Mouse (Mus musculus) kidney, embryonic 14.5 days (tissue): ENCODE results near the gene Olfr1023. TPM values are rescaled to one million over a fixed set of nuclear protein-coding genes. Genes with fewer than 3 reads are reported as not detected.

Source experiments
- polyA plus RNA-seq: library from polyadenylated mRNA; unstranded; fragments of >200 nt; fragmentation: Nextera tagmentation; extraction: Ambion mirVana; gene quantifications from 2 replicates; pipeline ENCODE4 v1.2.1, GENCODE M21; 2014

Gene Olfr1023
- polyA plus RNA-seq, 1 experiment from 2014 or later: not detected

Other genes starting within 250 kb of the Olfr1023 start
- gene Olfr1002, start 234.9 kb upstream of the Olfr1023 start, polyA plus RNA-seq: not detected in 2 replicates
- not detected in 2 replicates for gene Olfr154, start 221.2 kb upstream of the Olfr1023 start, polyA plus RNA-seq
- not detected in 2 replicates for gene Olfr1006, start 206.9 kb upstream of the Olfr1023 start, polyA plus RNA-seq
- not detected in 2 replicates for gene Olfr1008, start 196.2 kb upstream of the Olfr1023 start, polyA plus RNA-seq
- gene Olfr1009, start 170.2 kb upstream of the Olfr1023 start, polyA plus RNA-seq: not detected in 2 replicates
- not detected in 2 replicates for gene Olfr1012, start 122.9 kb upstream of the Olfr1023 start, polyA plus RNA-seq
- not detected in 2 replicates for gene Olfr1013, start 118.5 kb upstream of the Olfr1023 start, polyA plus RNA-seq
- gene Olfr1014, start 112.9 kb upstream of the Olfr1023 start, polyA plus RNA-seq: not detected in 2 replicates
- not detected in 2 replicates for gene Olfr1015, start 103.6 kb upstream of the Olfr1023 start, polyA plus RNA-seq
- gene Olfr1016, start 83.1 kb upstream of the Olfr1023 start, polyA plus RNA-seq: not detected in 2 replicates
- not detected in 2 replicates for gene Olfr1018, start 67.2 kb upstream of the Olfr1023 start, polyA plus RNA-seq
- gene Olfr1019, start 40.2 kb upstream of the Olfr1023 start, polyA plus RNA-seq: not detected in 2 replicates
- gene Olfr1020, start 38.6 kb upstream of the Olfr1023 start, polyA plus RNA-seq: not detected in 2 replicates
- gene Olfr1022, start 17.0 kb upstream of the Olfr1023 start, polyA plus RNA-seq: not detected in 2 replicates
- not detected in 2 replicates for gene Olfr1024, start 19.4 kb downstream of the Olfr1023 start, polyA plus RNA-seq
- gene Olfr1025-ps1, start 29.6 kb downstream of the Olfr1023 start, polyA plus RNA-seq: not detected in 2 replicates
- not detected in 2 replicates for gene Olfr1026, start 35.9 kb downstream of the Olfr1023 start, polyA plus RNA-seq
- not detected in 2 replicates for gene Olfr1028, start 64.8 kb downstream of the Olfr1023 start, polyA plus RNA-seq
- gene Olfr1029, start 88.3 kb downstream of the Olfr1023 start, polyA plus RNA-seq: not detected in 2 replicates
- not detected in 2 replicates for gene Olfr1030, start 93.6 kb downstream of the Olfr1023 start, polyA plus RNA-seq
- gene Olfr1031, start 104.7 kb downstream of the Olfr1023 start, polyA plus RNA-seq: not detected in 2 replicates
- gene Olfr1032, start 119.9 kb downstream of the Olfr1023 start, polyA plus RNA-seq: not detected in 2 replicates
- 1.3 and 3.2 TPM in 2 replicates for gene Olfr1033, start 135.0 kb downstream of the Olfr1023 start, polyA plus RNA-seq
- gene Olfr1034, start 160.2 kb downstream of the Olfr1023 start, polyA plus RNA-seq: 0.17 TPM in 1 of 2 replicates, not detected in the other
- gene Olfr1036, start 188.4 kb downstream of the Olfr1023 start, polyA plus RNA-seq: not detected in 2 replicates
- not detected in 2 replicates for gene Olfr1037, start 201.7 kb downstream of the Olfr1023 start, polyA plus RNA-seq